Mouse (Mus musculus): ENCODE results near the gene H2al1m.
"Not testable (repeated sequence)": the region's sequence is repeated elsewhere in the genome, so short reads cannot be mapped to it uniquely, and the experiment has no call there.

The H2al1m gene

DNA sequence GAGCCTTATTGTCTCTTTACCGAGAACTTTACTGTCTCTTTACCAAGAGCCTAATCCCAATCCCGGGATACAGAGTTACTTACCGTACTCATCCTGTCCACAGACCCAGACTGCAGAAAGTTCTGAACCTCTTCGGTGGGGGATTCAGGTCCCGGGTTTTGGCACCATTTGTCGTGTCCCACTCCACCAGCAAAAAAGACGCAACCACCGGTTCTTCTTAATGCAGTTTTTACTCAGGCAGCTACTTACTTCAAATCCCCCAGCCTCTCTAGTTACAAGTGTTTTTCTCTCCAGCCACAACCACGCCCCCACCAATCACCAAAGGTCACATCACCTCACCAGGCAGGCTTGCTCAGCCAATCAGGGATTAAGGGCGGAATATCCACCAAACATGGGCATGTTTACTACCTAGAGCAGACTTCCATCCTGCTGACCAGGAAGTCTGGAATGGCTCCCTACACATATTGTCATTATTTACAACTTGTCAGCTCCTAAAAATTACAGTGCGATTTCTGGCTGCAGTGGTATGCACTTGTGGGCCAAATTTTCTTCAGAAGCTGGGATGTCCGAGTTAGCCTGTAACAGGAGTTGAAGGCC is 48.9 kb downstream of the H2al1m start:
- DNase-seq: not testable (repeated sequence)

DNA sequence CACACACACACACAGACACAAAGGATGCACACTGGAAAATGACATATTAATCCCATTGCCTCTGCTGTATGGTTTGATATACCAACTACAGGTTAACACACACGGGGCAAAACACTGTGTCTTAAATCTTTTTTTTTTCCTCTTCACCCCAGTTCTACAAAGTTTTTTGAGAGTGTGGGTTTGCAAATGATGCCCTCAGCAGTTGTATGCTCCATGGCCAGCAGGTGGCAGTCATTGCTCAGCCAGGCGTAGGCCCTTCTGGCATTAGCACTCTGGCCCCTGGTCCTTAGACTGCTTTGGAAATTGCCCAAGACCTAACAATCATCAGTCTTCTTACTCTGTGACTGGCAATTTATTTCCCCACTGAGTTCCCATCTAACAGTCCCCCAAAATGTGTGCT is 49.5 kb downstream of the H2al1m start:
- peak; percentile 60 for DNase-seq
